Mouse (Mus musculus) midbrain, embryonic 12.5 days (tissue): ENCODE data around the gene Edf1. TPM values are rescaled to one million over a fixed set of nuclear protein-coding genes. Genes with fewer than 3 reads are reported as not detected.

Experiments
- polyA plus RNA-seq: library from polyadenylated mRNA; unstranded; fragments of >200 nt; fragmentation: Nextera tagmentation; extraction: Ambion mirVana; gene quantifications from 2 replicates; pipeline ENCODE4 v1.2.1, GENCODE M21; 2016

Edf1 gene
- polyA plus RNA-seq, 1 experiment from 2014 or later = 362 TPM

Other genes with a start within 250 kb of the Edf1 start
- 6.1 and 8.2 TPM in 2 replicates for gene Grin1, start 238.7 kb upstream of the Edf1 start, polyA plus RNA-seq
- gene Man1b1, start 225.5 kb upstream of the Edf1 start, polyA plus RNA-seq = 72.2 and 72.9 TPM in 2 replicates
- 19.5 and 20.5 TPM in 2 replicates for gene Dpp7, start 201.5 kb upstream of the Edf1 start, polyA plus RNA-seq
- 2.9 and 7.4 TPM in 2 replicates for gene Uap1l1, start 192.2 kb upstream of the Edf1 start, polyA plus RNA-seq
- 52.1 and 52.3 TPM in 2 replicates for gene Sapcd2, start 185.5 kb upstream of the Edf1 start, polyA plus RNA-seq
- gene Entpd2, start 162.0 kb upstream of the Edf1 start, polyA plus RNA-seq = 0.20 TPM in 2 replicates
- gene Npdc1, start 158.5 kb upstream of the Edf1 start, polyA plus RNA-seq = 216 and 221 TPM in 2 replicates
- 0.09 TPM in 1 of 2 replicates, not detected in the other for gene Fut7, start 134.6 kb upstream of the Edf1 start, polyA plus RNA-seq
- gene Abca2, start 129.1 kb upstream of the Edf1 start, polyA plus RNA-seq = 9.4 and 10.3 TPM in 2 replicates
- 2.5 and 2.9 TPM in 2 replicates for gene Clic3, start 101.0 kb upstream of the Edf1 start, polyA plus RNA-seq
- 42.9 and 48.6 TPM in 2 replicates for gene Paxx, start 96.8 kb upstream of the Edf1 start, polyA plus RNA-seq
- gene Ptgds, start 87.8 kb upstream of the Edf1 start, polyA plus RNA-seq = 1.5 and 1.8 TPM in 2 replicates
- not detected in 2 replicates for gene Lcn12, start 63.9 kb upstream of the Edf1 start, polyA plus RNA-seq
- 104 and 112 TPM in 2 replicates for gene Fbxw5, start 57.1 kb upstream of the Edf1 start, polyA plus RNA-seq
- 5.1 and 5.3 TPM in 2 replicates for gene C8g, start 56.1 kb upstream of the Edf1 start, polyA plus RNA-seq
- gene Traf2, start 10.9 kb upstream of the Edf1 start, polyA plus RNA-seq = 32.3 and 32.4 TPM in 2 replicates
- gene Mamdc4, start 17.0 kb downstream of the Edf1 start, polyA plus RNA-seq = 5.1 and 7.2 TPM in 2 replicates
- gene Phpt1, start 17.4 kb downstream of the Edf1 start, polyA plus RNA-seq = 166 and 173 TPM in 2 replicates
- gene Ajm1, start 23.9 kb downstream of the Edf1 start, polyA plus RNA-seq = 1.8 and 1.9 TPM in 2 replicates
- 69.3 and 71.0 TPM in 2 replicates for gene Rabl6, start 50.7 kb downstream of the Edf1 start, polyA plus RNA-seq
- gene Ccdc183, start 59.8 kb downstream of the Edf1 start, polyA plus RNA-seq = 0.20 and 0.36 TPM in 2 replicates
- 15.4 and 20.7 TPM in 2 replicates for gene Tmem141, start 64.2 kb downstream of the Edf1 start, polyA plus RNA-seq
- gene Fcna, start 70.2 kb downstream of the Edf1 start, polyA plus RNA-seq = 1.6 and 2.2 TPM in 2 replicates
- gene Lcn8, start 95.3 kb downstream of the Edf1 start, polyA plus RNA-seq = not detected in 2 replicates
- not detected in 2 replicates for gene Lcn5, start 100.1 kb downstream of the Edf1 start, polyA plus RNA-seq
- gene Lcn6, start 118.9 kb downstream of the Edf1 start, polyA plus RNA-seq = not detected in 2 replicates
- not detected in 2 replicates for gene Lcn10, start 124.9 kb downstream of the Edf1 start, polyA plus RNA-seq
- not detected in 2 replicates for gene Obp2a, start 142.2 kb downstream of the Edf1 start, polyA plus RNA-seq
- gene Bmyc, start 148.9 kb downstream of the Edf1 start, polyA plus RNA-seq = 76.1 and 78.5 TPM in 2 replicates
- not detected in 2 replicates for gene Obp2b, start 179.2 kb downstream of the Edf1 start, polyA plus RNA-seq
- gene Lcn3, start 207.7 kb downstream of the Edf1 start, polyA plus RNA-seq = not detected in 2 replicates
- not detected in 2 replicates for gene Lcn11, start 219.2 kb downstream of the Edf1 start, polyA plus RNA-seq
- not detected in 2 replicates for gene Gm13539, start 224.4 kb downstream of the Edf1 start, polyA plus RNA-seq